Mouse (Mus musculus) embryonic facial prominence, embryonic 13.5 days (tissue): ENCODE data around the gene Ttc22. TPM values are rescaled to one million over a fixed set of nuclear protein-coding genes. Genes with fewer than 3 reads are reported as not detected.

Experiments used
- ATAC-seq: fragments of 200-750 bp; cut with Nextera tagmentation; 2 replicates; pipeline ENCODE4 v1.8.0; 2017; ENCODE audit warnings: low read depth; ENCODE audit not compliant: insufficient number of reproducible peaks, insufficient read depth, low FRiP score, low TSS enrichment
- H3K27ac ChIP-seq: fragments of 300-500 bp; sonication (generic); 2 replicates; pipeline ENCODE4 v1.5.1; 2015; ENCODE audit warnings: moderate library complexity, mild to moderate bottlenecking, inconsistent platforms
- H3K27me3 ChIP-seq: fragments of 300-500 bp; sonication (generic); 2 replicates; pipeline ENCODE4 v1.6.1; 2015; ENCODE audit warnings: mild to moderate bottlenecking, inconsistent platforms
- H3K36me3 ChIP-seq: fragments of 300-500 bp; sonication (generic); 2 replicates; pipeline ENCODE4 v1.6.1; 2015; ENCODE audit warnings: mild to moderate bottlenecking, inconsistent platforms
- H3K4me1 ChIP-seq: fragments of 300-500 bp; sonication (generic); 2 replicates; pipeline ENCODE4 v1.6.1; 2015; ENCODE audit warnings: inconsistent platforms
- H3K4me2 ChIP-seq: fragments of 300-500 bp; sonication (generic); 2 replicates; pipeline ENCODE4 v1.6.1; 2015; ENCODE audit warnings: moderate library complexity, mild to moderate bottlenecking, inconsistent platforms
- H3K4me3 ChIP-seq: fragments of 300-500 bp; sonication (generic); 2 replicates; pipeline ENCODE4 v1.5.1; 2015; ENCODE audit warnings: mild to moderate bottlenecking, inconsistent platforms
- H3K9ac ChIP-seq: fragments of 300-500 bp; sonication (generic); 2 replicates; pipeline ENCODE4 v1.6.1; 2015; ENCODE audit warnings: mild to moderate bottlenecking, inconsistent platforms
- H3K9me3 ChIP-seq: fragments of 300-500 bp; sonication (generic); 2 replicates; pipeline ENCODE4 v1.6.1; 2016; ENCODE audit warnings: inconsistent platforms
- WGBS: fragments of 180-500 bp; shearing (Covaris S2); methylation state at CpG from one replicate; pipeline ENCODE4 v1.1.7; 2015; ENCODE audit warnings: mixed read lengths; 5-methylcytosine and 5-hydroxymethylcytosine counted together
- polyA plus RNA-seq: library from polyadenylated mRNA; unstranded; fragments of >200 nt; fragmentation: Nextera tagmentation; extraction: Ambion mirVana; gene quantifications from 2 replicates; pipeline ENCODE4 v1.2.1, GENCODE M21; 2015

The Ttc22 gene
- polyA plus RNA-seq, 1 experiment from 2014 or later = 1.8 TPM

DNA sequence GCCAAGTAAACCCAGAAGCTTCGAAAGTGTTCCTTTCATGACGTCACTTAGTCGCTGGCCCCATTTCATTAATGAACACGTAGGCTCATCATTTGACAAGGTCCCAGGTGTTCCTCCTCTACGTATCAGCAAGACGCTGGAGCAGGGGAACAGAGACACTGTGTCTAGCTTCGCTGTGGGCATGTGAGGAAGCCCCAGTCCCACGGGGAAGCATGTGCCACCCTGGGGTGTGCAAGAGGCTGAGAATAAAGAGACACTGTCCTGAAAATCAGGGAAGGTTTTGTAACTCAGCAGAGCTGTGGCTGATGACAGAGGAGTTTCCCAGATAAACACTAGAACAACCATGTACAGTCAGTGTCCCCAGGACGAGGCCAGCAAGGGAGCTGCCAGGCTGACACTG, 25.2 kb upstream of the Ttc22 start:
- WGBS = 76% methylated on average over 9 of the region's 9 CpGs
- H3K4me1 ChIP-seq = no peaks in the 10 kb centered on the region
- H3K9me3 ChIP-seq = no peaks in the 10 kb centered on the region
- H3K36me3 ChIP-seq = no peaks in the 10 kb centered on the region
- no peak for ATAC-seq
- no peak overlapping the region for H3K4me3 ChIP-seq
- H3K27me3 ChIP-seq = no peaks in the 10 kb centered on the region
- no peak overlapping the region for H3K4me2 ChIP-seq
- no peak overlapping the region for H3K9ac ChIP-seq
- H3K27ac ChIP-seq = no peak overlapping the region

DNA sequence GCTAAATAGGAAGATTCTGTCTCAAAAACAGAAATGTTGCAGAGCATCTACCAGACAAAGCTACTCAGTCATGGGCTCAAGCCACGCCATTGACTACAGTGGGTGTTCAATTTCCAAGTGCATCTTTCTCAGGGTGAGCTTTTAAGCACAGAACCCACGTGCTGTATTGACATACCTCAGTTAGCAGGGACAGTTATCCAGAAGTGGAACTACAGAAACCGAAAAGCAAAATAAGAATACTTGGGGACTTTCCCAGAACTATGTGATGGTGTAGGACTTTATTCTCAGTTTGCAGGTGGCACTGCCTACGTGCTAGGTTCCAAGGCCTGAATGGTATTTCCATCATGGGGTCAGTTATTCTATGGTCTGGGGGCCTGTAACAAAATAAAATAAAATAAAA, 24.5 kb upstream of the Ttc22 start:
- Histone ChIP-seq H3K9ac (no peak overlapping the region), H3K36me3 (no peaks in the 10 kb centered on the region), H3K9me3 (no peaks in the 10 kb centered on the region), H3K27me3 (no peaks in the 10 kb centered on the region), H3K4me2 (no peak overlapping the region), H3K4me3 (no peak overlapping the region), H3K4me1 (no peaks in the 10 kb centered on the region), H3K27ac (no peak overlapping the region)
- no peak for ATAC-seq
- WGBS = 78% methylated on average over 4 of the region's 4 CpGs

DNA sequence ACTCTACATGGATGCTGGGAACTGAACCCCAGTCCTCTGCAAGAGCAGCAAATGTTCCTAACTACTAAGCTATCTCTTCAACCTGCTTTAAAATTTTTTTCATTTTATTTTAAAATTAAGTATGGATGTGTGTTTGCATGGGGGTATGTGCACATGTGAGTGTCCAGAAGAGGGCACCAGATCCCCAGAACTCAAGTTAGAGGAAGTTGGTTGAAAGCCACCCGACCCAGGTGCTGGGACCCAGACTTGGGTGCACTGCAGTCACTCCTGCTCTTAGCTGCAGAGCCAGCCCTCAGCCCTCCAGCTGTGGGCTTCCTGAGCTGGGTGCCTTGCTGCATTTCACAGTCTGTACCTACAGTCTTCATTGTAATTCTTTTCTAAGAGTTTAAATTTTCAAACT, 22.8 kb upstream of the Ttc22 start:
- WGBS = 50% methylated on average over 1 of the region's 1 CpGs
- H3K4me3 ChIP-seq = no peak overlapping the region
- no peaks in the 10 kb centered on the region for H3K9me3 ChIP-seq
- no peak for ATAC-seq
- no peaks in the 10 kb centered on the region for H3K36me3 ChIP-seq
- H3K27me3 ChIP-seq = no peaks in the 10 kb centered on the region
- H3K4me2 ChIP-seq = no peak overlapping the region
- no peaks in the 10 kb centered on the region for H3K4me1 ChIP-seq
- no peak overlapping the region for H3K9ac ChIP-seq
- H3K27ac ChIP-seq = no peak overlapping the region

GRCm38 (mm10) chr4:106600770-106601169, 21.5 kb upstream of the Ttc22 start:
- WGBS = 77% methylated on average over 4 of the region's 4 CpGs
- H3K4me3 ChIP-seq = no peak overlapping the region
- no peaks in the 10 kb centered on the region for H3K9me3 ChIP-seq
- ATAC-seq = no peak
- no peaks in the 10 kb centered on the region for H3K4me1 ChIP-seq
- H3K27ac ChIP-seq = no peak overlapping the region
- no peaks in the 10 kb centered on the region for H3K36me3 ChIP-seq
- no peak overlapping the region for H3K9ac ChIP-seq
- no peaks in the 10 kb centered on the region for H3K27me3 ChIP-seq
- no peak overlapping the region for H3K4me2 ChIP-seq

DNA sequence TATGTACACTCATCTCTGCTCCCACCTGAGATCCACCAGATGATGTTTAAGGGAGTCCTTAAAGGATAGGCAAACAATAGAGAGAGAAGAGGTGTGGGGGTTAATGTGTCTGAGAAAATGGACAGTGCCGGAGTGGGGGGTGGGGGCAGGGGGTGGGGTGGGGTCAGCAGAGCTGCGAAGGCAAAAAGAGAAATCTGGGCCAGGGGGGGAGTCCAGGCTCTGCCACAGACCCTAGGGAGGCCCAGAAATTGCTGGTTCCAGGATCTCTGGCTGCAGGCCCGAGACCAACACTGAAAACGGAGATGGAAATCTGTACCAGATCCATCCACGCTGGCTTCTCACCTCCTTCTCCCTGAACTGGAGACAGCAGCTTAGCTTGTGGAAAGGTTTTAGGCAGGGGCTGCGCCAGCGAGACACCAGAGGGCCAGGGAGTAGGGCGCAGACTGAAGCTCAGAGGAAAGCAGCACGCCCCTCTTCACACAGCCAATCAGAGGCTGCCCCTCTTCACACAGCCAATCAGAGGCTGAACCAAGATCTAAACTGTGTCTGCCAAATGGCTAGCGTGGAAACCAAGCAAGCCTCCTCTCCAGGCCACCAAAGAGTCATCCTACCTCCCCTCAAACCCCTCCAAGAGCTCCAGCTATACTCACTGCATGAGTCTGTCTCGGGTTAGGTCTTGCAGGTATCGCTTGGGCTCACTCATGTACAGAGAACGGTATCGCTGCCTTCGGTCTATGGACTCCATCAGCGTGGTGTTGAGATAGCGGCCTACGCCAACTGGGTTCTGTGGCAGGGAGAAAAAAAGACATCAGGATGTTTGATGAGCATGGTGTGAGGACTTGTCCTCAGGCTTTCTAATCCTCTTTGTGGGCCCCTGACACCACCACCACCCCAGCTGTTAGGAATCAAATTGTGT, 15.3 kb upstream of the Ttc22 start:
- Histone ChIP-seq H3K27ac (no peak overlapping the region), H3K4me1 (peaks cover 8% of the 10 kb centered on the region), H3K4me3 (peak overlapping the region; percentile 10; the same call in 1 of the 2 replicates), H3K27me3 (no peaks in the 10 kb centered on the region), H3K9ac (0 out of 2 replicates have a peak overlapping the region, but pooled peaks have one; percentile 11), H3K9me3 (no peaks in the 10 kb centered on the region), H3K4me2 (peak overlapping the region; percentile 48), H3K36me3 (no peaks in the 10 kb centered on the region)
- peak; percentile 83 for ATAC-seq
- WGBS = 41% methylated on average over 18 of the region's 18 CpGs

GRCm38 (mm10) chr4:106607905-106608304, 14.3 kb upstream of the Ttc22 start:
- ATAC-seq = no peak
- Histone ChIP-seq H3K27me3 (no peaks in the 10 kb centered on the region), H3K36me3 (no peaks in the 10 kb centered on the region), H3K4me3 (no peak overlapping the region), H3K9ac (no peak overlapping the region), H3K9me3 (no peaks in the 10 kb centered on the region), H3K27ac (no peak overlapping the region), H3K4me2 (no peak overlapping the region), H3K4me1 (peaks cover 8% of the 10 kb centered on the region)
- 96% methylated on average over 1 of the region's 1 CpGs for WGBS

GRCm38 (mm10) chr4:106613105-106613504, 9.1 kb upstream of the Ttc22 start:
- H3K27me3 ChIP-seq = peaks cover 10% of the 10 kb centered on the region
- no peak overlapping the region for H3K4me3 ChIP-seq
- no peak overlapping the region for H3K9ac ChIP-seq
- peaks cover 13% of the 10 kb centered on the region for H3K4me1 ChIP-seq
- H3K36me3 ChIP-seq = no peaks in the 10 kb centered on the region
- WGBS = 73% methylated on average over 8 of the region's 8 CpGs
- no peak overlapping the region for H3K27ac ChIP-seq
- ATAC-seq = no peak
- no peaks in the 10 kb centered on the region for H3K9me3 ChIP-seq
- no peak overlapping the region for H3K4me2 ChIP-seq

DNA sequence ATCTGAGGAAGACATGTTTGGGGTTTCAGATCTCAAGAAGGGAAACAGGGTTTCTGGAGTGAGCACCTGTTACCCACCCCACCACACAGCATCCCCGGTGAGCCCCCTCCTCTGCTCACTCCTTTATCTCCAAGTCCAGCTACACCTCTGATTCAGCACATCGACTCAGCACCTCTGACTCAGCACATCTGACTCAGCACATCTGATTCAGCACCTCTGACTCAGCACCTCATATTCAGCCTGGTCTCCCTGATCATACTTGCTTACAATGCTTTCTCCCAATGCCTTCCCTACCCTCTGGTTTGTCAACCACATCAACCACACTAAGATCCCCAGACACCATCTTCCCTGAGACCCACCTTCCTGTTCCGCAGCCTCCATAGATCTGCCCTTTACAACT, 8.7 kb upstream of the Ttc22 start:
- H3K9me3 ChIP-seq = no peaks in the 10 kb centered on the region
- WGBS = 75% methylated on average over 3 of the region's 3 CpGs
- ATAC-seq = no peak
- peaks cover 10% of the 10 kb centered on the region for H3K27me3 ChIP-seq
- H3K36me3 ChIP-seq = no peaks in the 10 kb centered on the region
- H3K27ac ChIP-seq = no peak overlapping the region
- no peak overlapping the region for H3K4me2 ChIP-seq
- H3K4me1 ChIP-seq = peaks cover 13% of the 10 kb centered on the region
- H3K4me3 ChIP-seq = no peak overlapping the region
- H3K9ac ChIP-seq = no peak overlapping the region

DNA sequence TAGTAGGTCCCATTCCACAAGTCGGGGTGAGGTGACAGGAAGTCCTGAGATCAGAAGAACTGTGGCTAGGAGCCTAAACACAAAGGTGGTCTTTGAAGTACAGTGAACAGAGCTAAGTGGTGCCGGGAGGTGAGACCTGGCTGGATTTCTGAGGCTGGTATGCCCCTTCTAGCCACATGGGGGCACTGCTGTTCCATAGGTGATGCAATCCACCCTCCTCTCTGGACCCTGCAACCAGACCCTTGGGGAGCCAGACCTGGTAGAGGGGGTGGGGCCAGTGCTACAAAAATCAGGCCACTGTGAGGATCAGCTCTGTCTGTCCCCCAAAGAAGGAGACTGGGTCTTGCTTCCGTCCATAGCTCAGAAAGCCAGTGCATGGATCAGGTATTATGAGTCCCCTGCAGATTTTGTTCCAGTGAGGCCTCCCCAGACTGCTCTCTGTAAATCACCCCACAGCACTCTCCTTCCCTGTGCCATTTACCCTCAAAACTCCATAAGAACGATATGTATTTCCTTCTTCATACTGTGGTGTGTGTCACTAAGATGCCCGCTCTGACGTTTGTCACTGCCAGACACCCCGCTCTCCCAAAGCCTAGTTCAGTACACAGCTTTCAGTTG, 7.9 kb upstream of the Ttc22 start:
- 42% methylated on average over 7 of the region's 7 CpGs for WGBS
- Histone ChIP-seq H3K4me1 (peaks cover 13% of the 10 kb centered on the region), H3K27ac (no peak overlapping the region), H3K4me3 (no peak overlapping the region), H3K4me2 (no peak overlapping the region), H3K9ac (no peak overlapping the region), H3K27me3 (peaks cover 15% of the 10 kb centered on the region), H3K9me3 (no peaks in the 10 kb centered on the region), H3K36me3 (no peaks in the 10 kb centered on the region)
- ATAC-seq = no peak

GRCm38 (mm10) chr4:106614881-106615280, 7.4 kb upstream of the Ttc22 start:
- H3K4me2 ChIP-seq = no peak overlapping the region
- no peak for ATAC-seq
- H3K4me1 ChIP-seq = peaks cover 13% of the 10 kb centered on the region
- no peak overlapping the region for H3K4me3 ChIP-seq
- H3K36me3 ChIP-seq = no peaks in the 10 kb centered on the region
- H3K9ac ChIP-seq = no peak overlapping the region
- H3K27ac ChIP-seq = no peak overlapping the region
- peaks cover 15% of the 10 kb centered on the region for H3K27me3 ChIP-seq
- 76% methylated on average over 9 of the region's 9 CpGs for WGBS
- H3K9me3 ChIP-seq = no peaks in the 10 kb centered on the region

DNA sequence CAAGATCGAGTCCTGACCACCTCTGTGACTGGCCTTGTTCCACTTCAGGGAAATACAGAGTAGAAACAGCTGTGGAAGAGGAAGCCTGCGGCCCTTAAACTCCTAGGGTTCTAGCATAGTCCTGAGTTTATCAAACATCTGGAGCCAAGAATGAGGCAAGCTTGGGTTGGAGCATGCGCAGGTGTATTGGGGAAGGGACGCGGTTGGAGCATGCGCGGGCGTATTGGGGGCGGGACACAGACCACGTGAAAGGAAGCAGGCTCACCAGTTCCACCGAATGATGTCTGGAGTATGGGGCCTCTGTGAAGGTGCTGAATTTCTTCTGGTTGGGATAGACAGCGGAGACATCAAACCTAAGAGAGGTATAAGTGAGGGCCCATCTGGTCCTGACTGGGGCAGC, 6.6 kb upstream of the Ttc22 start:
- no peak overlapping the region for H3K27ac ChIP-seq
- H3K4me1 ChIP-seq = peaks cover 13% of the 10 kb centered on the region
- ATAC-seq = no peak
- no peak overlapping the region for H3K9ac ChIP-seq
- no peaks in the 10 kb centered on the region for H3K36me3 ChIP-seq
- H3K9me3 ChIP-seq = no peaks in the 10 kb centered on the region
- H3K4me3 ChIP-seq = no peak overlapping the region
- 73% methylated on average over 12 of the region's 12 CpGs for WGBS
- no peak overlapping the region for H3K4me2 ChIP-seq
- peaks cover 15% of the 10 kb centered on the region for H3K27me3 ChIP-seq

DNA sequence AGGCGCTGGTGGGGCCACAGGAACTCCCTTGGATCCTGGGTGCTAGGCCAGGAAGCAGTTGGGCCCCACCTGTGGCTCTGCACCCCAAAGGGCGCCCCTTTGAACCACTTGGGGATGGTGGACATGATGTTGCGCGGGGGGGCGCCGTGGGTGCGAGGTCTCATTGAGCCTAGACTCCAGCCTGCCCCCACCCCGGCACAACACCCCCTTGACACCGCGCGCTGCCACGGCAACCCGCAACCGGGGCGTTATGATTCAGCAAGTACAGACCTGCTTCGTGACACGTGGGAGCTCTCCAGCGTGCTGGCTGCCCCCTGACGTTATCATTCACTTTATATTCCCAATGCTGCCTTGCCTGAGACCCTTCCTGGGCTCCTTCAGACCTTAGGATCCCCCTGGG, 5.2 kb upstream of the Ttc22 start, which contains the start of gene Lexm:
TSS of gene Lexm (minus strand) at position 186 of the 400 bp plus-strand sequence.
- H3K27me3 ChIP-seq = peaks cover 28% of the 10 kb centered on the region
- peak within 1 kb of the TSS; percentile 52 for H3K4me2 ChIP-seq
- no peak for ATAC-seq
- 1% methylated on average over 15 of the region's 19 CpGs for WGBS
- H3K4me3 ChIP-seq = no peak within 1 kb of the TSS
- peaks cover 17% of the 10 kb centered on the region for H3K4me1 ChIP-seq
- H3K9ac ChIP-seq = no peak within 1 kb of the TSS
- no peak within 1 kb of the TSS for H3K27ac ChIP-seq
- no peaks in the 10 kb centered on the region for H3K36me3 ChIP-seq
- no peaks in the 10 kb centered on the region for H3K9me3 ChIP-seq
